Mouse (Mus musculus) large intestine, adult 2 months (tissue): Measurements from ENCODE around the gene U2surp. TPM values are rescaled to one million over a fixed set of nuclear protein-coding genes. Genes with fewer than 3 reads are reported as not detected.

Source experiments
- DNase-seq: peaks from one replicate; pipeline ENCODE4 v3.0.0-alpha.2; 2012; ENCODE audit warnings: low read depth, low spot score
- WGBS: fragments of 180-500 bp; shearing (Covaris S2); methylation state at CpG from one replicate; pipeline ENCODE4 v1.1.7; 2018; 5-methylcytosine and 5-hydroxymethylcytosine counted together
- polyA plus RNA-seq: library from polyadenylated mRNA; depleted of rRNA; stranded (reverse); fragments of >200 nt; gene quantifications from 2 replicates; pipeline ENCODE4 v1.2.3, GENCODE M21; 2012

The U2surp gene
- polyA plus RNA-seq, 1 experiment = 1.9 TPM

- WGBS = 50% methylated on average over 4 of the region's 4 CpGs
Observed at GRCm38 (mm10) chr9:95540487-95540886, 28.7 kb upstream of the U2surp start.

GRCm38 (mm10) chr9:95539176-95539800 is 27.5 kb upstream of the U2surp start:
- WGBS = 72% methylated on average over 2 of the region's 2 CpGs
- no peak for DNase-seq

More at GRCm38 (mm10) chr9:95540487-95540886, 28.7 kb upstream of the U2surp start:
- DNase-seq = no peak

GRCm38 (mm10) chr9:95533817-95534216 is 22.0 kb upstream of the U2surp start:
- WGBS = 35% methylated on average over 6 of the region's 6 CpGs
- DNase-seq = no peak

GRCm38 (mm10) chr9:95531144-95531543 is 19.3 kb upstream of the U2surp start:
- no peak for DNase-seq
- 67% methylated on average over 3 of the region's 3 CpGs for WGBS

- no peak for DNase-seq
- 15% methylated on average over 2 of the region's 2 CpGs for WGBS
Observed at GRCm38 (mm10) chr9:95527676-95528075, 15.9 kb upstream of the U2surp start.

- no peak for DNase-seq
- 0% methylated on average over 2 of the region's 2 CpGs for WGBS
Observed at GRCm38 (mm10) chr9:95525961-95526360, 14.2 kb upstream of the U2surp start.

GRCm38 (mm10) chr9:95525376-95525775 is 13.6 kb upstream of the U2surp start:
- DNase-seq = no peak
- WGBS = 78% methylated on average over 6 of the region's 6 CpGs

GRCm38 (mm10) chr9:95522561-95522960 is 10.8 kb upstream of the U2surp start:
- 91% methylated on average over 2 of the region's 2 CpGs for WGBS
- no peak for DNase-seq

GRCm38 (mm10) chr9:95521566-95521965 is 9.8 kb upstream of the U2surp start:
- no peak for DNase-seq
- 31% methylated on average over 10 of the region's 10 CpGs for whole genome bisulfite sequencing

GRCm38 (mm10) chr9:95521031-95521430 is 9.2 kb upstream of the U2surp start:
- DNase-seq = no peak
- WGBS = 90% methylated on average over 8 of the region's 8 CpGs

GRCm38 (mm10) chr9:95520563-95520962 is 8.8 kb upstream of the U2surp start:
- DNase-seq = no peak
- 78% methylated on average over 5 of the region's 5 CpGs for WGBS

- peak; percentile 94 for DNase-seq
- WGBS = 69% methylated on average over 3 of the region's 3 CpGs
Observed at GRCm38 (mm10) chr9:95514361-95514760, 2.6 kb upstream of the U2surp start.

- no peak for DNase-seq
- WGBS = 97% methylated on average over 2 of the region's 2 CpGs
Observed at GRCm38 (mm10) chr9:95513776-95514175, 2.0 kb upstream of the U2surp start.

- DNase-seq = no peak
- 16% methylated on average over 15 of the region's 15 CpGs for WGBS
Observed at GRCm38 (mm10) chr9:95512331-95513030, 685 bp upstream of the U2surp start.

- no peak for DNase-seq
- WGBS = 2% methylated on average over 21 of the region's 21 CpGs
Observed at GRCm38 (mm10) chr9:95510693-95511404, 947 bp downstream of the U2surp start.

GRCm38 (mm10) chr9:95505666-95506065 is 6.1 kb downstream of the U2surp start:
- DNase-seq = no peak
- WGBS = 31% methylated on average over 3 of the region's 3 CpGs

GRCm38 (mm10) chr9:95499848-95500247 is 11.9 kb downstream of the U2surp start:
- DNase-seq = no peak

- DNase-seq = no peak
- 75% methylated on average over 1 of the region's 1 CpGs for WGBS
Observed at GRCm38 (mm10) chr9:95495038-95495437, 16.8 kb downstream of the U2surp start.

GRCm38 (mm10) chr9:95493393-95493792 is 18.4 kb downstream of the U2surp start:
- no peak for DNase-seq
- 65% methylated on average over 3 of the region's 3 CpGs for WGBS

GRCm38 (mm10) chr9:95490003-95490402 is 21.8 kb downstream of the U2surp start:
- WGBS = 88% methylated on average over 3 of the region's 3 CpGs
- DNase-seq = no peak

GRCm38 (mm10) chr9:95488861-95489260 is 22.9 kb downstream of the U2surp start:
- DNase-seq = no peak
